Comparison of ENCODE assay signal across 7 mouse cellular contexts in genomic region chr5:113323784-113324638, GRCm38 (mm10). TPM values are rescaled to one million over a fixed set of nuclear protein-coding genes. Genes with fewer than 3 reads are reported as not detected.
A peak's percentile ranks its signal among the peaks of the same experiment; 100 is the strongest.
DNase-seq lines count a peak whose midpoint lies in the region; ATAC-seq and TF ChIP-seq lines count a peak whose summit lies in the region.

No protein-coding gene starts in this region.

- no peak for TF ChIP-seq CTCF in E14TG2a.4 (conservative IDR thresholded peaks at IDR 0.05; ENCODE audit: low read length)
- TF ChIP-seq CTCF in ES-Bruce4 (IDR thresholded peaks at IDR 0.05; ENCODE audit: low read depth, low read length), result no peak

- H3K4me3 ChIP-seq in E14TG2a.4 (replicated peaks; ENCODE audit: low read length) (peak overlapping the region; percentile 93), ES-Bruce4 (ENCODE audit: low read depth, low read length) (peak overlapping the region; percentile 76)
- H3K4me3 ChIP-seq in forebrain, embryonic 14.5 days (ENCODE audit: low read depth, low read length), result peak overlapping the region; percentile 17
- H3K4me3 ChIP-seq in hindbrain, embryonic 14.5 days (replicated peaks; ENCODE audit: low read length), result peak overlapping the region; percentile 25
- peak overlapping the region; percentile 33 for H3K4me3 ChIP-seq in lung, embryonic 15.5 days
- peak overlapping the region; percentile 47 for H3K4me3 ChIP-seq in stomach, embryonic 16.5 days (replicated peaks; ENCODE audit: low read length)

- H3K9me3 ChIP-seq in E14TG2a.4 (ENCODE audit: low read length) (no peaks in the 10 kb centered on the region), ES-Bruce4 (replicated peaks; ENCODE audit: control insufficient read depth, insufficient read depth, low read length, poor library complexity, severe bottlenecking) (no peaks in the 10 kb centered on the region)
- peaks cover 5% of the 10 kb centered on the region; the same call in 1 of the 2 replicates for H3K9me3 ChIP-seq in forebrain, embryonic 14.5 days (replicated peaks; ENCODE audit: control insufficient read depth, low read length)
- peaks cover 10% of the 10 kb centered on the region; the same call in 1 of the 2 replicates for H3K9me3 ChIP-seq in hindbrain, embryonic 14.5 days (ENCODE audit: control insufficient read depth, low read length)
- no peaks in the 10 kb centered on the region for H3K9me3 ChIP-seq in lung, embryonic 15.5 days
- peaks cover 7% of the 10 kb centered on the region for H3K9me3 ChIP-seq in stomach, embryonic 16.5 days (replicated peaks; ENCODE audit: control insufficient read depth, low read length)

- ATAC-seq in forebrain, embryonic 14.5 days, result 0 out of 2 replicates have a peak, but pooled peaks have one; percentile 18
- no peak; the same call in 1 of the 2 replicates for ATAC-seq in hindbrain, embryonic 14.5 days (ENCODE audit: low FRiP score)
- ATAC-seq in lung, embryonic 15.5 days (ENCODE audit: borderline replicate concordance, extremely low read depth, low FRiP score, low TSS enrichment), result no peak
- ATAC-seq in stomach, embryonic 16.5 days (ENCODE audit: insufficient read depth, low FRiP score), result 0 out of 2 replicates have a peak, but pooled peaks have one; percentile 56

- TF ChIP-seq EP300 in ES-Bruce4 (IDR thresholded peaks at IDR 0.05; ENCODE audit: insufficient read depth, low read depth, low read length), result peak; percentile 88

- H3K36me3 ChIP-seq in E14TG2a.4 (ENCODE audit: insufficient read depth, low read length) (peaks cover 69% of the 10 kb centered on the region), ES-Bruce4 (ENCODE audit: control insufficient read depth, insufficient read depth, low read length, poor library complexity, severe bottlenecking) (peaks cover 2% of the 10 kb centered on the region; the same call in 1 of the 2 replicates)
- H3K36me3 ChIP-seq in forebrain, embryonic 14.5 days (ENCODE audit: control insufficient read depth, insufficient read depth, low read length), result no peaks in the 10 kb centered on the region
- no peaks in the 10 kb centered on the region for H3K36me3 ChIP-seq in hindbrain, embryonic 14.5 days (replicated peaks; ENCODE audit: control insufficient read depth, insufficient read depth)
- no peaks in the 10 kb centered on the region for H3K36me3 ChIP-seq in lung, embryonic 15.5 days
- no peaks in the 10 kb centered on the region for H3K36me3 ChIP-seq in stomach, embryonic 16.5 days (ENCODE audit: control insufficient read depth, insufficient read depth, low read length)

- H3K4me2 ChIP-seq in forebrain, embryonic 14.5 days (ENCODE audit: low read length), result peak overlapping the region; percentile 53
- H3K4me2 ChIP-seq in hindbrain, embryonic 14.5 days (replicated peaks), result peak overlapping the region; percentile 54
- H3K4me2 ChIP-seq in lung, embryonic 15.5 days, result peak overlapping the region; percentile 62
- H3K4me2 ChIP-seq in stomach, embryonic 16.5 days (ENCODE audit: low read depth, low read length), result peak overlapping the region; percentile 74

- H3K4me1 ChIP-seq in E14TG2a.4 (replicated peaks; ENCODE audit: low read depth, low read length), result peaks cover 75% of the 10 kb centered on the region
- H3K4me1 ChIP-seq in ES-Bruce4 (ENCODE audit: control insufficient read depth, insufficient read depth, low read length), result peaks cover 12% of the 10 kb centered on the region
- peaks cover 6% of the 10 kb centered on the region; the same call in 1 of the 2 replicates for H3K4me1 ChIP-seq in forebrain, embryonic 14.5 days (ENCODE audit: control insufficient read depth, insufficient read depth, low read length)
- H3K4me1 ChIP-seq in hindbrain, embryonic 14.5 days (replicated peaks; ENCODE audit: control insufficient read depth, insufficient read depth, low read length), result 0 out of 2 replicates have a peak, but pooled peaks cover 7% of the 10 kb centered on the region
- H3K4me1 ChIP-seq in lung, embryonic 15.5 days, result 0 out of 2 replicates have a peak, but pooled peaks cover 3% of the 10 kb centered on the region
- H3K4me1 ChIP-seq in stomach, embryonic 16.5 days (ENCODE audit: control insufficient read depth, insufficient read depth, low read length), result peaks cover 5% of the 10 kb centered on the region; the same call in 1 of the 2 replicates

- peak overlapping the region; percentile 86 for H3K27ac ChIP-seq in ES-Bruce4 (ENCODE audit: insufficient read depth, low read length)
- no peak overlapping the region for H3K27ac ChIP-seq in forebrain, embryonic 14.5 days (ENCODE audit: low read depth, low read length)
- no peak overlapping the region for H3K27ac ChIP-seq in hindbrain, embryonic 14.5 days
- no peak overlapping the region for H3K27ac ChIP-seq in lung, embryonic 15.5 days
- no peak overlapping the region for H3K27ac ChIP-seq in stomach, embryonic 16.5 days (ENCODE audit: low read length)

- no peaks in the 10 kb centered on the region for H3K27me3 ChIP-seq in E14TG2a.4 (ENCODE audit: insufficient read depth, low read length)
- no peaks in the 10 kb centered on the region for H3K27me3 ChIP-seq in ES-Bruce4 (ENCODE audit: control insufficient read depth, insufficient read depth, low read length, poor library complexity, severe bottlenecking)
- H3K27me3 ChIP-seq in forebrain, embryonic 14.5 days (replicated peaks; ENCODE audit: control insufficient read depth, insufficient read depth, low read length), result peaks cover 14% of the 10 kb centered on the region
- H3K27me3 ChIP-seq in hindbrain, embryonic 14.5 days (ENCODE audit: control insufficient read depth, insufficient read depth, low read length), result peaks cover 22% of the 10 kb centered on the region
- H3K27me3 ChIP-seq in lung, embryonic 15.5 days, result peaks cover 26% of the 10 kb centered on the region
- peaks cover 22% of the 10 kb centered on the region for H3K27me3 ChIP-seq in stomach, embryonic 16.5 days (ENCODE audit: control insufficient read depth, insufficient read depth, low read length)

- no peak for DNase-seq in forebrain, embryonic 14.5 days (ENCODE audit: low spot score)
- DNase-seq in hindbrain, embryonic 14.5 days (ENCODE audit: low spot score), result no peak
- DNase-seq in frontal cortex, postnatal 25 days (ENCODE audit: low spot score in 2 of 2), result no peak

- 4% methylated on average over 37 of the region's 38 CpGs for WGBS in forebrain, embryonic 14.5 days
- 4% methylated on average over 38 of the region's 38 CpGs for WGBS in hindbrain, embryonic 14.5 days
- 2% methylated on average over 38 of the region's 38 CpGs for WGBS in lung, embryonic 15.5 days
- 3% methylated on average over 38 of the region's 38 CpGs for WGBS in stomach, embryonic 16.5 days

- peak overlapping the region; percentile 32 for H3K9ac ChIP-seq in ES-Bruce4 (ENCODE audit: low read depth, poor library complexity, severe bottlenecking)
- H3K9ac ChIP-seq in forebrain, embryonic 14.5 days (ENCODE audit: low read length), result peak overlapping the region; percentile 48; the same call in 1 of the 2 replicates
- H3K9ac ChIP-seq in hindbrain, embryonic 14.5 days, result peak overlapping the region; percentile 47
- H3K9ac ChIP-seq in lung, embryonic 15.5 days, result peak overlapping the region; percentile 29; the same call in 1 of the 2 replicates
- peak overlapping the region; percentile 57; the same call in 1 of the 2 replicates for H3K9ac ChIP-seq in stomach, embryonic 16.5 days (ENCODE audit: low read length)

- TF ChIP-seq POLR2A in ES-Bruce4 (IDR thresholded peaks at IDR 0.05; ENCODE audit: insufficient read depth, low read length), result peak; percentile 23

RNA-seq across cellular contexts. Expression of gene Sgsm1, which starts 13.4 kb away (rescaled TPM):
- 11.7 and 12.6 TPM in 2 replicates for polyA plus RNA-seq in ES-Bruce4 (2011; ENCODE audit: insufficient read depth, insufficient read length, low read depth, missing spikeins)
- polyA plus RNA-seq in forebrain, embryonic 14.5 days (2014; fragmentation: Nextera tagmentation; extraction: Ambion mirVana), result 6.7 and 8.9 TPM in 2 replicates
- 14.8 and 15.0 TPM in 2 replicates for polyA plus RNA-seq in hindbrain, embryonic 14.5 days (2014; fragmentation: Nextera tagmentation; extraction: Ambion mirVana)
- polyA plus RNA-seq in lung, embryonic 15.5 days (2015; fragmentation: Nextera tagmentation; extraction: Ambion mirVana), result 4.8 and 5.4 TPM in 2 replicates
- 7.1 and 7.4 TPM in 2 replicates for polyA plus RNA-seq in stomach, embryonic 16.5 days (2015; fragmentation: Nextera tagmentation; extraction: Ambion mirVana)

RNA-seq across cellular contexts. Expression of gene Aym1, which starts 33.1 kb away (rescaled TPM):
- polyA plus RNA-seq in ES-Bruce4 (2011; ENCODE audit: insufficient read depth, insufficient read length, low read depth, missing spikeins), result not detected in 2 replicates
- not detected in 2 replicates for polyA plus RNA-seq in forebrain, embryonic 14.5 days (2014; fragmentation: Nextera tagmentation; extraction: Ambion mirVana)
- polyA plus RNA-seq in hindbrain, embryonic 14.5 days (2014; fragmentation: Nextera tagmentation; extraction: Ambion mirVana), result not detected in 2 replicates
- not detected in 2 replicates for polyA plus RNA-seq in lung, embryonic 15.5 days (2015; fragmentation: Nextera tagmentation; extraction: Ambion mirVana)
- polyA plus RNA-seq in stomach, embryonic 16.5 days (2015; fragmentation: Nextera tagmentation; extraction: Ambion mirVana), result not detected in 2 replicates

Comparison
In these comparisons a context has a peak if more than half of its experiments do, and no peak if none do; other contexts are left out.
1. H3K4me3 ChIP-seq: peak in every context shown above with its lines; median percentile 93 in E14TG2a.4; 76 in ES-Bruce4; 47 in stomach, embryonic 16.5 days; 33 in lung, embryonic 15.5 days; 25 in hindbrain, embryonic 14.5 days; 17 in forebrain, embryonic 14.5 days.
2. ATAC-seq: peak in forebrain, embryonic 14.5 days (single experiment) and stomach, embryonic 16.5 days (single experiment); none in hindbrain, embryonic 14.5 days (single experiment) and lung, embryonic 15.5 days (single experiment).
3. Peak in every context shown above with its lines, with median percentiles within 50 percentile points of each other: H3K9ac ChIP-seq and H3K4me2 ChIP-seq.